Mouse (Mus musculus): ENCODE measurements around the gene Tpm3. TPM values are rescaled to one million over a fixed set of nuclear protein-coding genes. Genes with fewer than 3 reads are reported as not detected.

The Tpm3 gene
- polyA plus RNA-seq (2016; fragmentation: Nextera tagmentation; extraction: Ambion mirVana): 541 and 592 TPM in 2 replicates

DNA sequence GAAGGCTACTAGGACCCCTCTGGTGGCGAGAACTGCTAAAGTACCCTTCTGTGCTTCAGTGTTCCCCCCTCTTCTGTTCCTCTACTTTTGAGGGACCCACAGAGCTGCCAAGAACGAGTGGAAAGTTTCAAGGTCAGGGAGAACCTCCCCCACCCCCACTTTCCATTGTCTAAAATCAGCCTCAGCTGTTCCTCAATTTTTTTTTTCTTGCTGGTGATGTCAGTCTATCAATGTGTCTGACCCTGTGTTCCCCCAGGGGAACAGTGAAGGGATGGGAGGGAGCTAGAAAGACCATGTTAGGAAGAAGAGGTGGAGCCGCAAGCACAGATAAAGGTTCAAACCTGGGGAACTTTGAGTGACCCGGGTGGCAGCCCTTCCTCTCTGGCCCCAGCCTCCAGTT, at the start of gene Tpm3:
Gene Tpm3 (plus strand): TSS at position 356 of the 400 bp plus-strand sequence.
- Histone ChIP-seq H3K4me1 (replicated peaks) (peaks cover 7% of the 10 kb centered on the region), H3K36me3 (peaks cover 2% of the 10 kb centered on the region; the same call in 1 of the 2 replicates), H3K9me3 (no peaks in the 10 kb centered on the region), H3K4me3 (no peak within 1 kb of the TSS), H3K27ac (no peak within 1 kb of the TSS), H3K27me3 (ENCODE audit: insufficient read depth, poor library complexity, severe bottlenecking) (no peaks in the 10 kb centered on the region)
- WGBS: 73% methylated on average over 4 of the region's 4 CpGs
- no peak for DNase-seq (ENCODE audit: low spot score)

DNA sequence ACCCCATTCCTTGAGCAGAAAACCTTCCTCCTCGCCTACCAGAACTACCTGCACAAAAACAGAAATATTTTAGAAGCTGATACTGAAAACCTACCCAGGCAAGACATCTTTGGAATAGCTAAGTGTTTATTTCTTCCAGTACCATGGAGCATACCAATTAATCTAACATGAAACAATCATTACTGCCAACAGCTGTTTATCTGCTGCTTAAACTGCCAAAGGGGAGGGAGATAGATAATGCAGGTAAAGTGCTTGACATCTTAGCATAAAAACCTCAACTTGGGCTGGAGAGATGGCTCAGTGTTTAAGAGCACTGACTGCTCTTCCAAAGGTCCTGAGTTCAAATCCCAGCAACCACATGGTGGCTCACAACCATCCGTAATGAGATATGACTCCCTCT, 37.8 kb upstream of the Tpm3 start:
- H3K4me1 ChIP-seq (replicated peaks): no peaks in the 10 kb centered on the region
- H3K9me3 ChIP-seq: no peaks in the 10 kb centered on the region
- H3K27me3 ChIP-seq (ENCODE audit: insufficient read depth, poor library complexity, severe bottlenecking): no peaks in the 10 kb centered on the region
- no peak for DNase-seq (ENCODE audit: low spot score)
- H3K36me3 ChIP-seq: peaks cover 99% of the 10 kb centered on the region
- no peak overlapping the region for H3K27ac ChIP-seq
- no peak overlapping the region for H3K4me3 ChIP-seq
- WGBS: 88% methylated on average over 2 of the region's 2 CpGs

DNA sequence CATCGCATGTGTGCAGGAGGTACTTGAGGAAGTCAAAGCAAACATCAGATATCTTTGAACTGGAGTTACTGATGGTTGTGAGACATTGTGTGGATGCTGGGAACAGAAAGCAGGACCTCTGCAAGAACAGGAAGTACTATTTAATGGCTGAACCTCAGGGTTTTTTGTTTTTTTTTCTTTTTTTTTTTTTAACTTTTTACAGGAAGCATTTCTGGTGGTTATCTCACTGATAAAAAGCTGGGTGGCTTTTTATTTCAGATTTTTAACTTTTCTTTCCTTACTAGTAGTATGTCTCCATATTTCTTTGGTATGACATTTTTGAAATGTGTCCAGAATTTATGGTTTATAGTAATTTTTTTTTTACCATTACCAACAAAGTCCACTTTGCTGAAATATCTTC, 36.2 kb upstream of the Tpm3 start:
- no peak for DNase-seq (ENCODE audit: low spot score)
- H3K4me3 ChIP-seq: no peak overlapping the region
- H3K36me3 ChIP-seq: peaks cover 99% of the 10 kb centered on the region
- H3K4me1 ChIP-seq (replicated peaks): no peaks in the 10 kb centered on the region
- H3K27ac ChIP-seq: no peak overlapping the region
- H3K9me3 ChIP-seq: no peaks in the 10 kb centered on the region
- WGBS: 98% methylated on average over 1 of the region's 1 CpGs
- no peaks in the 10 kb centered on the region for H3K27me3 ChIP-seq (ENCODE audit: insufficient read depth, poor library complexity, severe bottlenecking)

DNA sequence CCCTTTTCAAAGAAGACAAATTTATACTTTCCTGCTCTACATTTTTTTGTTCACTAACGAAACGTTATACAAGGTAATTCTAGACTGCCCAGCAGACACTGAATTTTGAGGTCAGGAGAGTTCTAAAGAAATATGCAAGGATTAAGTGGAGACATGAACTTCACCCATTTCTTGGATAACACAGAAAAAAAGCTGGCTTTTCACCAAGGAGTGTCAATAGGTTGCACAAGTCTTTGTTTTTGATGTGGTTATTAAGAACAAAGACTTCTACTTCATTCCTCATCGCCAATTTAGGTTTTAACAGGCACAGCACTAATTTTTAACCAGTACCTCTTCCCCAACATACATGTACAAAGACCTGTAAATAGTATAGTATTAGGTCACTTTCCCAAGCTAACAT, 22.8 kb upstream of the Tpm3 start:
- WGBS: 78% methylated on average over 3 of the region's 3 CpGs
- no peaks in the 10 kb centered on the region for H3K9me3 ChIP-seq
- no peak for DNase-seq (ENCODE audit: low spot score)
- H3K36me3 ChIP-seq: peaks cover 39% of the 10 kb centered on the region
- no peak overlapping the region for H3K27ac ChIP-seq
- H3K27me3 ChIP-seq (ENCODE audit: insufficient read depth, poor library complexity, severe bottlenecking): no peaks in the 10 kb centered on the region
- H3K4me1 ChIP-seq (replicated peaks): peaks cover 25% of the 10 kb centered on the region
- no peak overlapping the region for H3K4me3 ChIP-seq

DNA sequence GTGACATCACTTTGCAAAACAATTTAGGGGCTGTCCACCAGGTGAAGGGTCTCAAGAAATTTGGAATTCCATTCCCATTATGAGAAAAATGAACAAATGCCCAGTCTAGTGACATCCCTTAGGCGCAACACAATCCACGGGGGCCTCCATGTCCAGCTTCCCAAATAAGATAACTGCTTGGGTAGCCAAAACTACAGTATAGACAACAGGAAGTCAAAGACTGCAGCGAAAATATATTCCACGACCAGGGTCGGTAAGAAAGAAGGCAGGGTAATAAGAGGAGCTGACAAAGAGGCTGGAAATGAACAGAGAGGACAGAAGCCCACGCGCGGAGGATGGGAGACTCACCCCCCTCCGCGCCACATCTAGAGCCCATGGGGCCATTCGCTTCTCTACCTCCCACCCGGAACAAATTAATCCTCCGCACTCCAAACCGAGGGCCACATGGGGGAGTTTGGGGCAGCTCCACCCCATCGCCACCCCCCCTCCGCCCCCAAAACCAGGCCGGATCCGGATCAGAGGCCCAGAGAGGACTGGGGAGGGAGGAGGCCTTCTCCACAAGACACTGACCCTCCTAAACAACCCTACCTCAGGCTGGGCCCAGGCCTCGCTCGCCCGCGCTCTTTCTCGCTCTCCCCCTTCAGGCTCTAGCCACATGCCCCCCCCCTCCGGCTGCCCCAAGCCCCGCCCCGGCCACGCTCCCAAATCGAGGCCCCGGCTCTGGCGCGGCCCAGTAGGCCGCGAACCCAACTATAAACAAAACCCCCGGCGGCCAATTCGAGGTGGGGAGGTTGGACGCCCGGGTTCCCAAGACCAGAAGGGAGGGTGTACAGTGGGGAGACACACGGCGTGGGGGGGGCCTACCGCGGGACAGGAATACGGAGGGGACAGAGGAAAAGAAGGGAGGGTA, 20.8 kb upstream of the Tpm3 start, which contains the start of gene 4933434E20Rik:
Gene 4933434E20Rik (plus strand): TSS at position 196 of the 910 bp plus-strand sequence.
- H3K36me3 ChIP-seq: peaks cover 39% of the 10 kb centered on the region
- H3K27me3 ChIP-seq (ENCODE audit: insufficient read depth, poor library complexity, severe bottlenecking): no peaks in the 10 kb centered on the region
- H3K27ac ChIP-seq: peak within 1 kb of the TSS; percentile 98
- peak within 1 kb of the TSS; percentile 95 for H3K4me3 ChIP-seq
- under 1% methylated on average over 43 of the region's 43 CpGs for WGBS
- no peaks in the 10 kb centered on the region for H3K9me3 ChIP-seq
- peaks cover 32% of the 10 kb centered on the region for H3K4me1 ChIP-seq (replicated peaks)
- DNase-seq (ENCODE audit: low spot score): peak; percentile 71

DNA sequence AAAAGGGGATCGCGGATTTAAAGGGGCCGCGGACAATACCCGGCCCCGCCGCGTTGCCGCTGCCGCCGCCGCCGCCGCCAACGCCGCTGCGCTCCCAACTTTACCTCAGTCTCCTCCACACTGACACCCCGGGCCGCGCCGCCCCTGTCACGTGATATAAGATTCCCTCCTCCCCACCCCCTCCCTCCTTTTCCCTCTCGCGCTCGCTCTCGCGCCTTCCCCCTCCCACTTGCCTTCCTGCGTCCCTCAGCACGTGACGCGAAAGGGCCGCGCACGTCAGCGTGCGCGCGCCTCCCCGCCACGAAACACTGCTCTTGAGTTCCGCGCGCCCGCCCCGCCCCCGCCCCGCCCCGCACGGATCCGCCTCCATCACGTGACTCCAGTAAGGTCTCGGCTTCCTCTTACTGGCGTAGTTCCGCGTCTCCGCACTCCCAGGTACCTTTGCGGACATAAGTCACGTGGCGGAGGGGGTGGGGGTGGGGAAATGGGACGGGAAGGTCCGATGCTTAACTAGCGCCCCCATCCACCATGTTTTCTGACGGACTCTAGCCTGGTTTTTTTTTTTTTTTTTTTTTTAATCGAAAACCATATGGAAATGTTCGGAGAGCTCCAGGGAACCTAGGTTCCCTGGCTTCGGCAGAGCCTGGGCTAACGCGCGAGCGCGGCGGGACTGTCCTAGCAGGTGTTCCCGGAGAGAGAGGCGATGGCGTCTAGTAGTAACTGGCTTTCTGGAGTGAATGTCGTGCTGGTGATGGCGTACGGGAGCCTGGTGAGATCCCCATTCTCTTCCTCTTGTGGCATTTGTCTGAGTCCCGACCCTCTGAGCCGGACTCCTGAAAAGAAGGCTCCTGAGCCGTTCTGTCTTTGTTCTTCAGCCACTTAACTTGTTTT, 19.9 kb upstream of the Tpm3 start, which contains the start of gene Ubap2l:
Gene Ubap2l (minus strand): TSS at position 278 of the 891 bp plus-strand sequence.
- Histone ChIP-seq H3K9me3 (no peaks in the 10 kb centered on the region), H3K4me3 (peak within 1 kb of the TSS; percentile 95), H3K4me1 (replicated peaks) (peaks cover 32% of the 10 kb centered on the region), H3K36me3 (peaks cover 39% of the 10 kb centered on the region), H3K27me3 (ENCODE audit: insufficient read depth, poor library complexity, severe bottlenecking) (no peaks in the 10 kb centered on the region), H3K27ac (peak within 1 kb of the TSS; percentile 98)
- peak; percentile 99 for DNase-seq (ENCODE audit: low spot score)
- WGBS: under 1% methylated on average over 81 of the region's 81 CpGs

DNA sequence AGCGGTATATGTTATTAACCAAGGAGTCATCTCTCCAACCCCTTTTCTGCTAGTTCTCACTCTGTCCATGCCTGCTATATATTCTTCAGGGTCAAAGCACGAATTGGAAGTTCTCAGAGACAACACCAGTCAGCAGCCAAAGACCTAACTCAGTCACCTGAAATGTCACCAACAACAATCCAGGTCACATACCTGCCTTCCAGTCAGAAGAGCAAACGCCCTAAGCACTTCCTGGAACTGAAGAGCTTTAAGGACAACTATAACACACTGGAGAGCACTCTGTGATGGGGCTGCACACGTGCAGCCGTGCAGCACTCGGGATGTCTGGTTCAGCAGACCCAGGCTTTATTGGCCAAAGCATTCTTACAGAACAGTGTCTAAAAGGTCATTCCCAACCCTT, 10.9 kb upstream of the Tpm3 start:
- Histone ChIP-seq H3K27ac (no peak overlapping the region), H3K27me3 (ENCODE audit: insufficient read depth, poor library complexity, severe bottlenecking) (no peaks in the 10 kb centered on the region), H3K4me3 (no peak overlapping the region), H3K9me3 (no peaks in the 10 kb centered on the region), H3K36me3 (peaks cover 94% of the 10 kb centered on the region), H3K4me1 (replicated peaks) (no peaks in the 10 kb centered on the region)
- 94% methylated on average over 6 of the region's 6 CpGs for WGBS
- DNase-seq (ENCODE audit: low spot score): no peak

- WGBS: 65% methylated on average over 2 of the region's 2 CpGs
- no peak for DNase-seq (ENCODE audit: low spot score)
- Histone ChIP-seq H3K4me3 (no peak overlapping the region), H3K27ac (no peak overlapping the region), H3K4me1 (replicated peaks) (no peaks in the 10 kb centered on the region), H3K36me3 (peaks cover 93% of the 10 kb centered on the region), H3K27me3 (ENCODE audit: insufficient read depth, poor library complexity, severe bottlenecking) (no peaks in the 10 kb centered on the region), H3K9me3 (no peaks in the 10 kb centered on the region)
These were observed 9.9 kb upstream of the Tpm3 start for GRCm38 (mm10) chr3:90062539-90062938.

GRCm38 (mm10) chr3:90064383-90064782, 8.1 kb upstream of the Tpm3 start:
- WGBS: 88% methylated on average over 3 of the region's 3 CpGs
- Histone ChIP-seq H3K36me3 (peaks cover 78% of the 10 kb centered on the region), H3K27ac (no peak overlapping the region), H3K4me3 (no peak overlapping the region), H3K9me3 (no peaks in the 10 kb centered on the region), H3K4me1 (replicated peaks) (no peaks in the 10 kb centered on the region), H3K27me3 (ENCODE audit: insufficient read depth, poor library complexity, severe bottlenecking) (no peaks in the 10 kb centered on the region)
- no peak for DNase-seq (ENCODE audit: low spot score)

GRCm38 (mm10) chr3:90065553-90065952, 6.9 kb upstream of the Tpm3 start:
- H3K27ac ChIP-seq: no peak overlapping the region
- H3K9me3 ChIP-seq: no peaks in the 10 kb centered on the region
- DNase-seq (ENCODE audit: low spot score): peak; percentile 42
- H3K4me1 ChIP-seq (replicated peaks): no peaks in the 10 kb centered on the region
- H3K27me3 ChIP-seq (ENCODE audit: insufficient read depth, poor library complexity, severe bottlenecking): no peaks in the 10 kb centered on the region
- WGBS: 61% methylated on average over 3 of the region's 3 CpGs
- no peak overlapping the region for H3K4me3 ChIP-seq
- peaks cover 67% of the 10 kb centered on the region for H3K36me3 ChIP-seq

GRCm38 (mm10) chr3:90067851-90068250, 4.6 kb upstream of the Tpm3 start:
- no peaks in the 10 kb centered on the region for H3K27me3 ChIP-seq (ENCODE audit: insufficient read depth, poor library complexity, severe bottlenecking)
- no peaks in the 10 kb centered on the region for H3K4me1 ChIP-seq (replicated peaks)
- peaks cover 44% of the 10 kb centered on the region for H3K36me3 ChIP-seq
- DNase-seq (ENCODE audit: low spot score): no peak
- H3K9me3 ChIP-seq: no peaks in the 10 kb centered on the region
- H3K4me3 ChIP-seq: no peak overlapping the region
- 87% methylated on average over 4 of the region's 4 CpGs for WGBS
- no peak overlapping the region for H3K27ac ChIP-seq

DNA sequence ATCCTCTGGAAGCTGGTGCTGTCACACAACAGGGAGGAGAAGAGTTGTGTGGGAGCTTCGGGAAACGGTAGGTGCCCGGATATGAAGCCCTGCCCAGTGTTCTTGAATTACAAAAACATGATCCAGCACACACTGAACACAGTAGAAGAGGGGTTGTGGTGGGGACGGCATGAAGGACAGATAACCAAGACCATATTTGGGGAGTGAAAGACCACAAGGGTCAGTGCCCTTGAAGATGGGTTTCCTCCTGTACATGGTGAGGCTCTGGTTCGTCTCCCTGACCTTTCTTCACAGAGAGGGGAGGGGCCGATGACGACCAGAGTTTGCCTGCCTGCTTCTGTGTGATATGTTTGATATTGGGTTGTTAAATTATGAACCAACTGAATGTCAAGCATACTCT, 2.8 kb upstream of the Tpm3 start:
- 77% methylated on average over 7 of the region's 7 CpGs for WGBS
- Histone ChIP-seq H3K4me3 (no peak overlapping the region), H3K27me3 (ENCODE audit: insufficient read depth, poor library complexity, severe bottlenecking) (no peaks in the 10 kb centered on the region), H3K27ac (no peak overlapping the region), H3K36me3 (peaks cover 26% of the 10 kb centered on the region), H3K9me3 (no peaks in the 10 kb centered on the region), H3K4me1 (replicated peaks) (no peaks in the 10 kb centered on the region)
- no peak for DNase-seq (ENCODE audit: low spot score)

Measured in hindbrain, embryonic 10.5 days (tissue).